Mouse (Mus musculus): ENCODE results near the gene Tex14. TPM values are rescaled to one million over a fixed set of nuclear protein-coding genes. Genes with fewer than 3 reads are reported as not detected.

The Tex14 gene
- polyA plus RNA-seq, 1 experiment, result 0.55 TPM

GRCm38 (mm10) chr11:87578963-87579601, 174.2 kb downstream of the Tex14 start:
- H3K27ac ChIP-seq (ENCODE audit: control insufficient read depth, insufficient read depth, low read length), result no peak overlapping the region; the same call in 1 of the 2 replicates
- DNase-seq, result no peak
- H3K4me3 ChIP-seq (ENCODE audit: control insufficient read depth, insufficient read depth, low read length), result peak overlapping the region; percentile 69
- no peaks in the 10 kb centered on the region for H3K36me3 ChIP-seq (ENCODE audit: control insufficient read depth, insufficient read depth, low read length)
- H3K27me3 ChIP-seq (ENCODE audit: control insufficient read depth, insufficient read depth, low read length), result no peaks in the 10 kb centered on the region
- peaks cover 12% of the 10 kb centered on the region for H3K4me1 ChIP-seq (replicated peaks; ENCODE audit: control insufficient read depth, insufficient read depth, low read length)
- TF ChIP-seq CTCF (IDR thresholded peaks at IDR 0.05; ENCODE audit: borderline replicate concordance, control insufficient read depth, extremely low read depth, insufficient read depth, low read length, poor library complexity) (no peak), POLR2A (IDR thresholded peaks at IDR 0.05; ENCODE audit: control insufficient read depth, extremely low read depth, insufficient read depth, low read length, poor library complexity) (no peak)
- WGBS, result 18% methylated on average over 9 of the region's 10 CpGs

- H3K4me1 ChIP-seq (replicated peaks; ENCODE audit: control insufficient read depth, insufficient read depth, low read length), result peaks cover 12% of the 10 kb centered on the region
- no peak overlapping the region for H3K27ac ChIP-seq (ENCODE audit: control insufficient read depth, insufficient read depth, low read length)
- no peaks in the 10 kb centered on the region for H3K36me3 ChIP-seq (ENCODE audit: control insufficient read depth, insufficient read depth, low read length)
- no peak for DNase-seq
- WGBS, result 87% methylated on average over 1 of the region's 1 CpGs
- H3K4me3 ChIP-seq (ENCODE audit: control insufficient read depth, insufficient read depth, low read length), result no peak overlapping the region
- TF ChIP-seq CTCF (IDR thresholded peaks at IDR 0.05; ENCODE audit: borderline replicate concordance, control insufficient read depth, extremely low read depth, insufficient read depth, low read length, poor library complexity) (no peak), POLR2A (IDR thresholded peaks at IDR 0.05; ENCODE audit: control insufficient read depth, extremely low read depth, insufficient read depth, low read length, poor library complexity) (no peak)
- no peaks in the 10 kb centered on the region for H3K27me3 ChIP-seq (ENCODE audit: control insufficient read depth, insufficient read depth, low read length)
Observed at GRCm38 (mm10) chr11:87579713-87580112, 174.8 kb downstream of the Tex14 start.

- WGBS, result 86% methylated on average over 10 of the region's 10 CpGs
- DNase-seq, result no peak
- Histone ChIP-seq H3K4me1 (replicated peaks; ENCODE audit: control insufficient read depth, insufficient read depth, low read length) (peaks cover 12% of the 10 kb centered on the region), H3K27ac (ENCODE audit: control insufficient read depth, insufficient read depth, low read length) (no peak overlapping the region), H3K27me3 (ENCODE audit: control insufficient read depth, insufficient read depth, low read length) (no peaks in the 10 kb centered on the region), H3K4me3 (ENCODE audit: control insufficient read depth, insufficient read depth, low read length) (no peak overlapping the region), H3K36me3 (ENCODE audit: control insufficient read depth, insufficient read depth, low read length) (no peaks in the 10 kb centered on the region)
- no peak for TF ChIP-seq POLR2A (IDR thresholded peaks at IDR 0.05; ENCODE audit: control insufficient read depth, extremely low read depth, insufficient read depth, low read length, poor library complexity)
- no peak for TF ChIP-seq CTCF (IDR thresholded peaks at IDR 0.05; ENCODE audit: borderline replicate concordance, control insufficient read depth, extremely low read depth, insufficient read depth, low read length, poor library complexity)
Observed at GRCm38 (mm10) chr11:87580543-87581085, 175.7 kb downstream of the Tex14 start.

GRCm38 (mm10) chr11:87581161-87581865, 176.4 kb downstream of the Tex14 start:
- 95% methylated on average over 12 of the region's 12 CpGs for WGBS
- TF ChIP-seq POLR2A (IDR thresholded peaks at IDR 0.05; ENCODE audit: control insufficient read depth, extremely low read depth, insufficient read depth, low read length, poor library complexity), result no peak
- TF ChIP-seq CTCF (IDR thresholded peaks at IDR 0.05; ENCODE audit: borderline replicate concordance, control insufficient read depth, extremely low read depth, insufficient read depth, low read length, poor library complexity), result no peak
- peaks cover 12% of the 10 kb centered on the region for H3K4me1 ChIP-seq (replicated peaks; ENCODE audit: control insufficient read depth, insufficient read depth, low read length)
- no peaks in the 10 kb centered on the region for H3K27me3 ChIP-seq (ENCODE audit: control insufficient read depth, insufficient read depth, low read length)
- no peak overlapping the region for H3K4me3 ChIP-seq (ENCODE audit: control insufficient read depth, insufficient read depth, low read length)
- H3K36me3 ChIP-seq (ENCODE audit: control insufficient read depth, insufficient read depth, low read length), result no peaks in the 10 kb centered on the region
- DNase-seq, result no peak
- H3K27ac ChIP-seq (ENCODE audit: control insufficient read depth, insufficient read depth, low read length), result no peak overlapping the region

- peaks cover 12% of the 10 kb centered on the region for H3K4me1 ChIP-seq (replicated peaks; ENCODE audit: control insufficient read depth, insufficient read depth, low read length)
- 87% methylated on average over 8 of the region's 8 CpGs for WGBS
- no peak for DNase-seq
- no peak for TF ChIP-seq POLR2A (IDR thresholded peaks at IDR 0.05; ENCODE audit: control insufficient read depth, extremely low read depth, insufficient read depth, low read length, poor library complexity)
- no peak for TF ChIP-seq CTCF (IDR thresholded peaks at IDR 0.05; ENCODE audit: borderline replicate concordance, control insufficient read depth, extremely low read depth, insufficient read depth, low read length, poor library complexity)
- H3K36me3 ChIP-seq (ENCODE audit: control insufficient read depth, insufficient read depth, low read length), result no peaks in the 10 kb centered on the region
- H3K27ac ChIP-seq (ENCODE audit: control insufficient read depth, insufficient read depth, low read length), result no peak overlapping the region
- H3K27me3 ChIP-seq (ENCODE audit: control insufficient read depth, insufficient read depth, low read length), result no peaks in the 10 kb centered on the region
- H3K4me3 ChIP-seq (ENCODE audit: control insufficient read depth, insufficient read depth, low read length), result no peak overlapping the region
Observed at GRCm38 (mm10) chr11:87581933-87582710, 177.3 kb downstream of the Tex14 start.

Measured in thymus, adult 2 months (tissue).